Mouse (Mus musculus) inflammation-experienced regulatory T-cells, adult 16 weeks (primary cell): ENCODE results near the gene Dtx3l. TPM values are rescaled to one million over a fixed set of nuclear protein-coding genes. Genes with fewer than 3 reads are reported as not detected.

Experiments
- polyA plus RNA-seq: library from polyadenylated mRNA; unstranded; fragments of 100-300 nt; shearing (Covaris generic); gene quantifications from one replicate; pipeline ENCODE4 v1.2.1, GENCODE M21; 2017

The Dtx3l gene
- 102 TPM for polyA plus RNA-seq

DNA sequence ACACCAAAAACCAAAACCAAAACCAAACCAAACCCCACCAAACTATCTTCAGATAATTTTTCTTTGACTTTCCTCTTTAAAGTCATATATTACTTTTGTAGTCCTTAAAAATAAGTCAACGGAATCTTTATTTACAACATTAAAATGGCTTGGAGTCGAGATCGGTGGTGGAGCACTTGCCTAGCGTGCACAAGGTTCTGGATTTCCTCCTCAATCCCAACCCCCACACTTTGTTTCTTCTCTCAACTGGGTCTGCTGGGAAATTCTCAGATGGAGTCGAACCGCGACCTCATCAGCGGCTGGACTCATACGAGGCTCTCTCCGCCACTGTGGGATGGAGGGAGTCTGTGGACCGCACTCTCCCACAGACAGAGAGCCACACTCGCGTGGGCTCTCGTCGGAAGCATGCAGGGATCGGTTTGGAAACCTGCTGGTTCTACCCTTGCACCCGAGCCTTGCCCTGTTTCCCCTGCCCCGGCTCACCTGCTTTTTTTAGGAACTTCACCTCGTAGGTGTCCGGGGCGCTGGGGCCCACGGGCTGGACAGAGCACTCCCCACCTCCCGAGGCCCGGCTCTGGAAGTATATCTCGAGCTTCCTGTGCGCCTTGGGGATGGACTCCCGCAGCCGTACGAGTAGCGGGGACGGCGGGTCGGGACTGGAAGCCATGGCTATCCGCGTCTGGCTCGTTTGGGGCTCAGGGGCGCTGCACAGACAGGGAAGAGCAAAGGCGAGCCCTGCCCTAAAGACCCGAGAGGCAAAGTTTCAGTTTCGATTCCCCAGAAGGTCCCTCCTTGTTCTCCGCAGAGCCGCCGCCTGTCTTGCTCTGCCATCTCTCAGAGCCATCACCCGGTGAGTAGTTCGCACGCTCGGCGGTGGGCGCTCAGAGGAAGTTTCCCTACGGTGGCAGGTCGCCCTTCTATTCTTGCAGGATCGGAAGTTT is at the start of gene Dtx3l, which contains the start of gene Parp9:
Gene Dtx3l, minus strand, starts transcription at position 941 of the 941 bp plus-strand sequence.
Gene Parp9, plus strand, starts transcription at position 260 of the 941 bp plus-strand sequence.

DNA sequence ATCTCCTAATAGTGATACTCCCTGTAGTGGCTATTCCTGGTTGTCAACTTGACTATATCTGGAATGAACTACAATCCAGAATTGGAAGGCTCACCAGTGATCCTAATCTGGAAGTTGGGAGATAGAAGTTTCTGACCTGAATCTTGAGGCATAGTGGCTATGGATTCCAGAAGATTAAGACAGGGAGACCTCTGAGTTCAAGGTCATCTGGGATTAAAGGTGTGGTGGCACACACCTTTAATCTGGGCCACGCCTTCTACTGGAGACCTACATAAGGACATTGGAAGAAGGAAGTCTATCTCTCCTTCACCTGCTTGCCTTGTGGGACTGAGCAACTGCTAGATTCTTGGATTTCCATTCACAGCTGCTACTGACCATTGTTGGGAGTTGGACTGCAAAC is 39.5 kb upstream of the Dtx3l start, which contains the start of gene Kpna1:
Gene Kpna1, plus strand, starts transcription at position 301 of the 400 bp plus-strand sequence.

Other genes with a start within 250 kb of the Dtx3l start
- 2.0 TPM for gene Dirc2, start 169.8 kb downstream of the Dtx3l start, polyA plus RNA-seq
- gene Hspbap1, start 168.8 kb downstream of the Dtx3l start, polyA plus RNA-seq, result 35.7 TPM
- 115 TPM for gene Parp14, start 67.6 kb downstream of the Dtx3l start, polyA plus RNA-seq
- 105 TPM for gene Parp9, start 681 bp downstream of the Dtx3l start, polyA plus RNA-seq
- gene Kpna1, start 39.6 kb upstream of the Dtx3l start, polyA plus RNA-seq, result 87.5 TPM
- gene Wdr5b, start 102.0 kb upstream of the Dtx3l start, polyA plus RNA-seq, result 8.0 TPM
- 112 TPM for gene Fam162a, start 132.4 kb upstream of the Dtx3l start, polyA plus RNA-seq
- 41.5 TPM for gene Ccdc58, start 132.5 kb upstream of the Dtx3l start, polyA plus RNA-seq
- not detected for gene Csta1, start 192.1 kb upstream of the Dtx3l start, polyA plus RNA-seq
- gene Stfa2l1, start 217.7 kb upstream of the Dtx3l start, polyA plus RNA-seq, result not detected
- not detected for gene Gm5483, start 245.1 kb upstream of the Dtx3l start, polyA plus RNA-seq